Mouse (Mus musculus) heart, embryonic 10.5 days (tissue): ENCODE results near the gene Gbx1. TPM values are rescaled to one million over a fixed set of nuclear protein-coding genes. Genes with fewer than 3 reads are reported as not detected.

Experiments used
- DNase-seq: peaks from one replicate; pipeline ENCODE4 v3.0.0-alpha.2; 2017; ENCODE audit warnings: low spot score
- H3K27ac ChIP-seq: fragments of 300-500 bp; sonication (generic); 2 replicates; pipeline ENCODE4 v1.5.1; 2016; ENCODE audit warnings: mild to moderate bottlenecking
- H3K27me3 ChIP-seq: fragments of 300-500 bp; sonication (generic); 2 replicates; pipeline ENCODE4 v1.6.1; 2016; ENCODE audit warnings: mild to moderate bottlenecking; ENCODE audit not compliant: poor library complexity, insufficient read depth, severe bottlenecking
- H3K36me3 ChIP-seq: fragments of 300-500 bp; sonication (generic); 2 replicates; pipeline ENCODE4 v1.6.1; 2016; ENCODE audit warnings: mild to moderate bottlenecking, moderate library complexity
- H3K4me1 ChIP-seq: fragments of 300-500 bp; sonication (generic); 2 replicates; pipeline ENCODE4 v1.6.1; 2016; ENCODE audit warnings: mild to moderate bottlenecking
- H3K4me3 ChIP-seq: fragments of 300-500 bp; sonication (generic); 2 replicates; pipeline ENCODE4 v1.5.1; 2016; ENCODE audit warnings: mild to moderate bottlenecking, moderate library complexity
- H3K9me3 ChIP-seq: fragments of 300-500 bp; sonication (generic); 2 replicates; pipeline ENCODE4 v1.6.1; 2016; ENCODE audit warnings: mild to moderate bottlenecking, moderate library complexity
- WGBS: fragments of 180-500 bp; shearing (Covaris S2); methylation state at CpG from one replicate; pipeline ENCODE4 v1.1.7; 2016; 5-methylcytosine and 5-hydroxymethylcytosine counted together
- polyA plus RNA-seq: library from polyadenylated mRNA; unstranded; fragments of >200 nt; fragmentation: Nextera tagmentation; extraction: Ambion mirVana; gene quantifications from 2 replicates; pipeline ENCODE4 v1.2.1, GENCODE M21; 2016

Gbx1 gene
- polyA plus RNA-seq, 1 experiment from 2014 or later = not detected

DNA sequence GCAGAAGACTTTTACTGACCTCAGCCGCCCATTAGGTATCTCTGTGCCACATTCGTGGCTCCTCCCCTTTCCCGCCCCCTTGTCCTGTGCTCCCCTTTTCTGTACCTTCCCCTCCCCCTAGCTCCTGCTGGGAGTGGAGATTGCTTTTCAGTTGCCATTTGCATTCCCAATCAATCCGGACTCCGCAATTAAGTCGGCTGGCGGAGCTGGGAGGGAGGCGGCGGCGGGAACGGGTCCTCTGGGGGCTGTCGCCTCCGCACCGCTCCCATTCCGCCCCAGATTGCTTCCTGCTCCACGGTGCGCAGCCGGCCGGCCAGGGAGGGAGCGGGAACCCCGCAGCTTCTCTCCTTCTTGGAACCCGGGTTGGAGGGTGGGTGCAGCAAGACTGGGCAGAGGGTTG is 42.0 kb downstream of the Gbx1 start:
- H3K4me3 ChIP-seq = peak overlapping the region; percentile 49
- H3K4me1 ChIP-seq = peaks cover 47% of the 10 kb centered on the region
- peaks cover 16% of the 10 kb centered on the region; the same call in 1 of the 2 replicates for H3K27me3 ChIP-seq
- H3K9me3 ChIP-seq = no peaks in the 10 kb centered on the region
- no peak for DNase-seq
- peaks cover 80% of the 10 kb centered on the region for H3K36me3 ChIP-seq
- peak overlapping the region; percentile 42 for H3K27ac ChIP-seq
- WGBS = 16% methylated on average over 22 of the region's 22 CpGs

DNA sequence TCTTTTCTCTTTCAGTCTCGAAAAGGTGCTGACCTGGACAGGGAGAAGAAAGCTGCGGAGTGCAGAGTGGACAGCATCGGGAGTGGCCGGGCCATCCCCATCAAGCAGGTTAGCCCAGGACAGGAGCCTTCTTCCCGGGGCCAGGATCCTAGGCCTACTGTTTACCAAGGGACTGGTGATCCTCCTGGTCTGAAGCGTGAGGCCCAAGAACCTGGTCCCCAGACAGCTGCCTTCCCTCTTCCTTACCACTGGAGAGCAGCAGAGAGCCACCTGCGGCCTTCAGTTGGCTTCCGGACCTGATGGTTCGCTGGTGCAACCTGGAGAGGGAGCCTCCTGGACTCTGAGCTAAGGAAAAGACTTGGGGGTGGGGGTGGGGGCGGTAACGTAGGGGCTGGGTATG is 43.7 kb downstream of the Gbx1 start:
- WGBS = 28% methylated on average over 11 of the region's 11 CpGs
- Histone ChIP-seq H3K9me3 (no peaks in the 10 kb centered on the region), H3K27ac (no peak overlapping the region), H3K27me3 (peaks cover 16% of the 10 kb centered on the region; the same call in 1 of the 2 replicates), H3K36me3 (peaks cover 80% of the 10 kb centered on the region), H3K4me1 (peaks cover 52% of the 10 kb centered on the region), H3K4me3 (no peak overlapping the region)
- peak; percentile 92 for DNase-seq

DNA sequence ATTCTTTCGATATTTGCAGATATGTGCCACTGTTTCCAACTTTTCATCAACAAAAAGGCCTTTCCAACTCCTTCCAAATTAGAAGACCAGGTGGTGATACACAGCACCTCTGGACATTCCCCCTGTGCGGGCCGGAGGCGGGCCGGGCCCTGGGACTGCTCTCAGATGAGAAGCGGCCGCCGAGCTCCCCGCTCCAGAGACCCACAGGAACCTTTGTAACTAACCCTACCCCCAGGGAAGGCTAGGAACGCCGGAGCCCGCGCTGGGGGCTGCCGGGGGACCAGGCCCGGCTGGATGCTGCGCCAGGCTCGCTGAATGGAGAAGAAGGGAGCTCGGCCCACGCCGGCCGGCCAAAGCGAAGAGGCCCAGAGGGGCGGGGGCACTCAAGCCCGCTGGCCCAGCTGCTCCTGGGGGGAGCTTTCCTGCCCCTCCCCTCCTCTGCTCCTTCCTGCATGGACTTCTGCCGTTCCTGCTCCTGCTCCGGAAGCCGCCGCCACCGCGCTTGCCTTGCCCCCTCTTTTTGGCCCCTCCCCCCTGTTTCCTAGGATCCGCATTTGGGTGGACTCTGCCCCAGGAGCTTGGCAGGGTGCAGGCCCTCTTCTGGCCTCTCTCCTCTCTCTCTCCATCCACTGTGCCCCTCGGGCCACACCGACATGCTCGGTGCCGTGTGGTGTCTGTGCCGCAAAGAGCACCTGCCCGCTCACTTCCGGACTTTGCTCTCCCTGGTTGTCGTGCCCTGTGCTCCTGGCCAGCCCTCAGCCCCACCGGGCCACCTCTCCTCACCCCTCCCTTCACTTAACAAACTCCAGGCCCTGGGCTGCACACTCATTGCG is 44.5 kb downstream of the Gbx1 start:
- WGBS = 53% methylated on average over 41 of the region's 41 CpGs
- Histone ChIP-seq H3K27me3 (peaks cover 16% of the 10 kb centered on the region; the same call in 1 of the 2 replicates), H3K9me3 (no peaks in the 10 kb centered on the region), H3K27ac (peak overlapping the region; percentile 37; the same call in 1 of the 2 replicates), H3K36me3 (peaks cover 80% of the 10 kb centered on the region), H3K4me1 (peaks cover 52% of the 10 kb centered on the region), H3K4me3 (no peak overlapping the region)
- DNase-seq = no peak

DNA sequence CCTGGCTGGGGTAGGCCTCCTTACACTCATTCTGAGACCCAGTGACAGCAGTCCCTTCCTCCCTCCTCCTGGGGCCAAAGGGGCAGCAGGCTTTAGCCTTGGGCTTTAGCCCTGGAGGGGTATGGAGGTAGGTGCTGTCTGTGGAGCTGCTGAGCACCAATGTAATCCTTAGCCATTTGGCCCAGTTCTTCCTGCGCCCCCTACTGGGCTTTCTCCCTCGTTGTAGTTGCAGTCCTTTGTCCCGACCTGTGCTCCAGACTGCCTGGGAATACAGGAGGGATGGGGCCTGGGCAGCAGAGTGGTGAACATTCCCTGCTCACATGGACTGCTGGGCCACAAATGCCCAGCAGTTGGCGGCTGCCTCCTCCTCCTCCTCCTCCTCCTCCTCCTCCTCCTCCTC is 45.4 kb downstream of the Gbx1 start:
- Histone ChIP-seq H3K27ac (peak overlapping the region; percentile 17; the same call in 1 of the 2 replicates), H3K9me3 (no peaks in the 10 kb centered on the region), H3K27me3 (peaks cover 16% of the 10 kb centered on the region; the same call in 1 of the 2 replicates), H3K4me3 (no peak overlapping the region), H3K4me1 (peaks cover 52% of the 10 kb centered on the region), H3K36me3 (peaks cover 80% of the 10 kb centered on the region)
- peak; percentile 87 for DNase-seq
- WGBS = 3% methylated on average over 4 of the region's 4 CpGs

DNA sequence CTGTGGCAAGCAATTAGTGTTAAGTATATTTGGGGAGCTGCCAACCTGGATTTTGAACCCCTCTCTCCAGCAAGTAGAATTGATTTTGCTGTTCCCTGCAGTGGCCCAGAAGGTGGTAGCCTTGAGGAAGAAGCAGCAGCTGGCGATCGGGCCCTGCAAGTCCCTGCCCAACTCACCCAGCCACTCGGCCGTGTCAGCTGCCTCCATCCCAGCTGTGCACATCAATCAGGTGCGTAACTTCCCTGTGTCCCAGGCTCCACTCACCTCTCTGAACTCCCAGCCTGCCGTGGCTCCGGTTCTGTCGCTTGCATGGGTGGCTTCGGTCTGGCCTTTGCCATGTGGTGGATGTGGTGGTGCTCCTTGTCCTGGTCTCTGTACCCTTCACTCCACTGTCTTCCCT is 49.1 kb downstream of the Gbx1 start:
- WGBS = 94% methylated on average over 9 of the region's 9 CpGs
- peaks cover 59% of the 10 kb centered on the region for H3K4me1 ChIP-seq
- H3K36me3 ChIP-seq = peaks cover 69% of the 10 kb centered on the region
- no peak overlapping the region for H3K4me3 ChIP-seq
- no peak overlapping the region for H3K27ac ChIP-seq
- peaks cover 14% of the 10 kb centered on the region; the same call in 1 of the 2 replicates for H3K27me3 ChIP-seq
- no peak for DNase-seq
- H3K9me3 ChIP-seq = no peaks in the 10 kb centered on the region

DNA sequence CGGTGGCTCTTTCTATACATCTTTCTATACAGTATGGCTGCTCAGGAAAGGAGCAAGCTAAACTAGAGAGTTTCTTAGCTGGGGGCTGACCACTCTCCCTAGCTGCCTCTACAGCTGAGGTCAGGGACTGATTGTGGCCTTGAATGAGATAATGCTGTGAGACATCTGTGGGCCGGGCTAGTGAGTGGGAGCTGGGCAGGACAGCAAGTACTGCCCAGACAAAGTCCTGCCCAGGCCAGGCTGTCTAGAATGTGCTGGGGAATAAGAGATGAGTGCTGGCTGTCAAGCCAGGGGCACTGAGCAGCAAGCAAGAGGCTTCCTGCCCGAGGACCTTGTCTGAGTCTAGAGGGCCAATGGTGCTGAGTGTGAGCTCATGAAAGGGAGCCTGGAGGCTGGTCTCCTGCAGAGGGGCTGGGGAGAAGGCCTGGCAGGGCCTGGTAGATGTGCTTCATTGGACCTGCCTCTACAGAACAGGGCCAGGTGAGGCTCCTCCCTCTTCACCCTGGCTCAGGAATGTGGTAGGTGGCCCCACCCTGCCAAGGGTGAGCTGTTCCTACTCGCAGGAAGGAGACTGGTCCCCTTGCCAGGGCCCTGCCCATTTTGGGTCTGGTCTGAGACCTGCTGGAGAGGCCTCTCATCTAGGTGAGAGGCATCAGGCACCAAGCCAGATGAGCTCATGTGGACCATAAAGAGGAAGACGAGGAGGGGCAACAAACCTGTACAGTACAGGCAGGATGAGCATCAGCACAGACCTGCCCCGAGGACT is 51.3 kb downstream of the Gbx1 start:
- Histone ChIP-seq H3K9me3 (no peaks in the 10 kb centered on the region), H3K27me3 (peaks cover 11% of the 10 kb centered on the region; the same call in 1 of the 2 replicates), H3K4me3 (peak overlapping the region; percentile 72), H3K27ac (no peak overlapping the region), H3K4me1 (peaks cover 53% of the 10 kb centered on the region), H3K36me3 (peaks cover 50% of the 10 kb centered on the region)
- 59% methylated on average over 6 of the region's 6 CpGs for WGBS
- DNase-seq = no peak

DNA sequence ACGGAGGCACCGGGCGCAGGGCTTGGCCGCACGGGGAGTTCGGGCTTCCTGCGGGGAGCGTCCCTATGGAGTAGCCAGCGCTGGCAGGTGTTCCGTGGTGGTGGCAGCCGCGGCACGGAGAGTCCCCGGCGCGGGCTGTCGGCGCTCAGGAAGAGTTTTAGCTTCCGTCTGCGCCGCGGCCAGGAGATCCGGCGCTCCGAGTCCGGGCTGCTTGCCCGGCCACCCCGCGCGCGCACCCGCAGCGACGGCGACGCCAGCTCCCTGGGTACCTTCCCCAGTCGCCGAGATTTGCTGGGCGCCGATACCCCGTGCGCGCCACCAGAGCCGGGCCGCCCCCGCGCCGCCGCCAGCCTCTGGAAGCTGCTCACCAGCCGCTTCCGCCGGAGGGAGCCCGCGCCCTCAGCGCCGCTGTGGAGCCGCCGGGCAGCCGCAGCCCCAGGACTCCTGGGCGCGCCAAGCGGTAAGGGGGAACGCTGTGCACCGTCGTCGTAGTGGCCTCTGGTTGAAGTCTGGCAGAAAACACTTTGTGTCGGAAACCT is 52.2 kb downstream of the Gbx1 start:
- WGBS = under 1% methylated on average over 67 of the region's 67 CpGs
- H3K27ac ChIP-seq = peak overlapping the region; percentile 83
- H3K27me3 ChIP-seq = peaks cover 11% of the 10 kb centered on the region; the same call in 1 of the 2 replicates
- peaks cover 52% of the 10 kb centered on the region for H3K4me1 ChIP-seq
- H3K36me3 ChIP-seq = peaks cover 41% of the 10 kb centered on the region
- H3K9me3 ChIP-seq = no peaks in the 10 kb centered on the region
- H3K4me3 ChIP-seq = peak overlapping the region; percentile 72
- DNase-seq = no peak

DNA sequence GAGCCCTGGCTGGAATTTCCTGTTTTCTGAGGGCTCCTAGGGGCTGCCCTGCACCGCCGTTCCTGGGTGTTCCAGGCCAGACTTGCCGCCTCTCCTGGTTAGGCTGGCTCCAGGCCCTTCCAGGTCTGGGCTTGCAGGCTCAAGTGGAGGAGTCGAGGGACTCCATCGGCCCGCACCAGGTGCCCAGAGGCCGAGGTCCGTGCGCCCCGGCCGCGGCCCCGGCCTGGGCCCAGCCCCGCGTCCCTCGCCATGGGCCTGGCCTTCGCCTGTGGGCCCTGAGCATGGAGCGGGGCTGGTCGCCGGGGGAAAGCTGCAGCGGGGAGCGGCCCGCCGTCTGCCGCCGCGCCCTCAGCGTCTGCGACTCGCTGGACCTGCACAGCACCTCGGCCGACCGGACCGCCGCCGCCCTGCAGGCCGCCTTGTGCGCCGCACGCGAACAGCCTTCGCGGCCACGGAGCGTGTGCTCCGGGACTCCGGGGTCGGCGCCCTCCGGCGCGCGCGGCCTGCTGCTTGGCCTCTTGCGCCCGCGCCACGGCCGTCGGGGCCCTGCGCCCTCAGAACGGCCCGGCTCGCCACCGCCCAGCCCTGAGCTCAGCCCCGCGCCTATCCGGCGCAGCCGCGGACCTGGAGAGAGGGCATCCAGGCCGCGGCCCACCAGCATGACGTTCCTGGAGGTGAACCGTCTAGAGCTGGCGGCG is 52.8 kb downstream of the Gbx1 start:
- Histone ChIP-seq H3K27me3 (peaks cover 11% of the 10 kb centered on the region; the same call in 1 of the 2 replicates), H3K36me3 (peaks cover 35% of the 10 kb centered on the region), H3K27ac (peak overlapping the region; percentile 83), H3K9me3 (no peaks in the 10 kb centered on the region), H3K4me3 (peak overlapping the region; percentile 72), H3K4me1 (peaks cover 48% of the 10 kb centered on the region)
- DNase-seq = no peak
- WGBS = 3% methylated on average over 76 of the region's 77 CpGs

DNA sequence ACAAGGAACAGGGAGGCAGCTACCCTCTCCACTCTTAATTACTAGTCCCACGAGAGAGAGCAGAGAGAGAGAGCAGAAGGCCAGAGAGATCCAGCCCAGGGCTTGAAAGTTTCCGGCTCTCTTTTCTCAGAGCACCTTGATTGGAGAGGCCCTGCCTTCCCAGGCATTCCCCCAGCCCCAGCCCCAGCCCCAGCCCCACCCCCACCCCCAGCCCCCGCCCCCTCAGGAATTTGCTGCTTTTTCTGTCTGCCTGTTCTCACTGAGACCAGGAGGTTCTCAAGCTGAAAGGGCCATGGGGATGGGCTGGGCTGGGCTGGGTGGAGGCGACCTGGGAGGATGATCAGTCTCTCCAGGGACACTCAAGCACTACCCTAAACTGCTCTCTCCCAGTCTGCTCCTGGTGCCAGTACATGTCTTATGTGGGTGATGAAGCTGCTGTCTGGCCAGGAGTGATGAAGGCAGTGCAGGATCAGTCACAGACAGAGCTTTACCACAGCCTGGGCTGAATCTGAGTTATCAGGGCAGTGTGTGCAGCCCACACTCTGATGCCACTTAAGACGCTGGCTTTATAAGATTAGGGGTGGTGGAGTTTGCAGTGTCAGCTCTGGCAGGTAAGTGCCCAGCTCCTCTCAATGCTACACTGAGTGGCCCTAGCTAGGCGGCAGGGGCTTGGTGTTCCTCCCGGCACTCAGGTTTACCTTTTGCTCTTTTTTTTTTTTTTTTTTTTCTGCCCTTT is 54.0 kb downstream of the Gbx1 start:
- Histone ChIP-seq H3K27ac (peak overlapping the region; percentile 49), H3K9me3 (no peaks in the 10 kb centered on the region), H3K4me3 (peak overlapping the region; percentile 31; the same call in 1 of the 2 replicates), H3K4me1 (peaks cover 48% of the 10 kb centered on the region), H3K27me3 (peaks cover 11% of the 10 kb centered on the region; the same call in 1 of the 2 replicates), H3K36me3 (peaks cover 24% of the 10 kb centered on the region)
- WGBS = 17% methylated on average over 7 of the region's 7 CpGs
- DNase-seq = no peak

DNA sequence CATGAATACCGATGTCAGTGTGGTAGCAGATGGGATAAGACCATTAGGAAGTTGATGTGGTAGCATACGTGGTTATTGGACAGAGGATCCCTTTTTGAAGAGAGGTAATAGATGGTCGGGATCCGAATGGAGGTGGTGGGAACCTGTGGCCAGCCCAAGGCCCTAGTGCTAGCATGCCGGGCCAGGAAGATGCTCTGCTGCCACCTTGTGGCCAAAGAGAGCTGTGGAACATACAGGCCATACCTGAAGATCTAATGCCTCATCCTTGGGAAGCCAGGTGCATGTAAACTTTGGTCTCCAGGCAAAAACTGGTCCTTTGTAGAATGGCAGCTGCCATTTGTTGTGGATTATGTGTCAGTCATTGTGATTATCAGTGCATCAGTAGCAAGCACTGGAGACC is 56.4 kb downstream of the Gbx1 start:
- Histone ChIP-seq H3K4me3 (no peak overlapping the region), H3K9me3 (no peaks in the 10 kb centered on the region), H3K27ac (no peak overlapping the region), H3K27me3 (0 out of 2 replicates have a peak, but pooled peaks cover 11% of the 10 kb centered on the region), H3K36me3 (peaks cover under 1% of the 10 kb centered on the region; the same call in 1 of the 2 replicates), H3K4me1 (peaks cover 52% of the 10 kb centered on the region)
- peak; percentile 90 for DNase-seq
- WGBS = 12% methylated on average over 5 of the region's 5 CpGs

DNA sequence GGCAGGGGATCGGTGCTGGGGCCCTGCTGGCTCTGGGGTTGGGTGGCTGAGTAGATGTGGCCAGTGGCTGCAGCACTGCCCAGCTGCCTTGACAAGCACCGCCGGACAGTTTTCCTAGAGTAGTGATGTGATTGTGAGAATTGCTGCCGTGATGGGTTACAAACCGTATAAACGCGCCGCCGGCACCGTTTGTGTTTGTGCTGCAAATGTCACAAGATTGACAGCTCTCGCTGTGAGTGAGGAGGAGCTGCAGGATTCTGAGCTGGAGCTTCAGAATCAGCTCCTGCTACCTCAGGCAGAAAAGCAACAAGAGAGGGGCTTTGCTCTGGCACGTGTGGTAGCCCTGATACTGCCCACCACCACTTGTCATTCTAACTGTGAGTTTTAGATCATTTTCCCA is 60.2 kb downstream of the Gbx1 start:
- Histone ChIP-seq H3K36me3 (peaks cover under 1% of the 10 kb centered on the region; the same call in 1 of the 2 replicates), H3K4me3 (no peak overlapping the region), H3K27me3 (no peaks in the 10 kb centered on the region), H3K9me3 (no peaks in the 10 kb centered on the region), H3K27ac (no peak overlapping the region), H3K4me1 (peaks cover 25% of the 10 kb centered on the region)
- DNase-seq = no peak
- WGBS = 63% methylated on average over 12 of the region's 12 CpGs
